Mouse (Mus musculus) midbrain, embryonic 16.5 days (tissue): ENCODE results near the gene Chrdl1. TPM values are rescaled to one million over a fixed set of nuclear protein-coding genes. Genes with fewer than 3 reads are reported as not detected.
A peak's percentile ranks its signal among the peaks of the same experiment; 100 is the strongest.

ENCODE experiments used
- ATAC-seq: fragments of 200-750 bp; cut with Nextera tagmentation; 2 replicates; pipeline ENCODE4 v1.8.0; 2017; ENCODE audit warnings: moderate TSS enrichment
- H3K27ac ChIP-seq: fragments of 300-500 bp; sonication (generic); 2 replicates; pipeline ENCODE4 v1.5.1; 2014; ENCODE audit warnings: mild to moderate bottlenecking, low read length, mixed read lengths
- H3K27me3 ChIP-seq: fragments of 300-500 bp; sonication (generic); 2 replicates; pipeline ENCODE4 v1.6.1; 2014; ENCODE audit warnings: low read depth, low read length, mixed read lengths; ENCODE audit not compliant: control insufficient read depth, insufficient read depth
- H3K36me3 ChIP-seq: fragments of 300-500 bp; sonication (generic); 2 replicates; pipeline ENCODE4 v1.6.1; 2014; ENCODE audit warnings: mild to moderate bottlenecking, low read length, moderate library complexity, mixed read lengths; ENCODE audit not compliant: control insufficient read depth, insufficient read depth
- H3K4me1 ChIP-seq: fragments of 300-500 bp; sonication (generic); 2 replicates; pipeline ENCODE4 v1.6.1; 2014; ENCODE audit warnings: mild to moderate bottlenecking, low read length, mixed read lengths; ENCODE audit not compliant: control insufficient read depth, insufficient read depth
- H3K4me2 ChIP-seq: fragments of 300-500 bp; sonication (generic); 2 replicates; pipeline ENCODE4 v1.6.1; 2014; ENCODE audit warnings: mild to moderate bottlenecking, low read length, mixed read lengths
- H3K4me3 ChIP-seq: fragments of 300-500 bp; sonication (generic); 2 replicates; pipeline ENCODE4 v1.5.1; 2014; ENCODE audit warnings: low read depth, mild to moderate bottlenecking, low read length, moderate library complexity, mixed read lengths
- H3K9ac ChIP-seq: fragments of 300-500 bp; sonication (generic); 2 replicates; pipeline ENCODE4 v1.6.1; 2014; ENCODE audit warnings: low read depth, low read length, mixed read lengths
- H3K9me3 ChIP-seq: fragments of 300-500 bp; sonication (generic); replicated peaks from 2 replicates; pipeline ENCODE4 v1.6.1; 2014; ENCODE audit warnings: mild to moderate bottlenecking, low read length, mixed read lengths; ENCODE audit not compliant: control insufficient read depth, poor library complexity, severe bottlenecking
- WGBS: fragments of 180-500 bp; shearing (Covaris S2); extraction: QIAGEN DNeasy Blood & Tissue Kit; methylation state at CpG from one replicate; pipeline ENCODE4 v1.1.7; 2014; 5-methylcytosine and 5-hydroxymethylcytosine counted together
- polyA plus RNA-seq: library from polyadenylated mRNA; unstranded; fragments of >200 nt; fragmentation: Nextera tagmentation; extraction: Ambion mirVana; gene quantifications from 2 replicates; pipeline ENCODE4 v1.2.1, GENCODE M21; 2015

Gene Chrdl1
- 2.1 and 3.3 TPM in 2 replicates for polyA plus RNA-seq

DNA sequence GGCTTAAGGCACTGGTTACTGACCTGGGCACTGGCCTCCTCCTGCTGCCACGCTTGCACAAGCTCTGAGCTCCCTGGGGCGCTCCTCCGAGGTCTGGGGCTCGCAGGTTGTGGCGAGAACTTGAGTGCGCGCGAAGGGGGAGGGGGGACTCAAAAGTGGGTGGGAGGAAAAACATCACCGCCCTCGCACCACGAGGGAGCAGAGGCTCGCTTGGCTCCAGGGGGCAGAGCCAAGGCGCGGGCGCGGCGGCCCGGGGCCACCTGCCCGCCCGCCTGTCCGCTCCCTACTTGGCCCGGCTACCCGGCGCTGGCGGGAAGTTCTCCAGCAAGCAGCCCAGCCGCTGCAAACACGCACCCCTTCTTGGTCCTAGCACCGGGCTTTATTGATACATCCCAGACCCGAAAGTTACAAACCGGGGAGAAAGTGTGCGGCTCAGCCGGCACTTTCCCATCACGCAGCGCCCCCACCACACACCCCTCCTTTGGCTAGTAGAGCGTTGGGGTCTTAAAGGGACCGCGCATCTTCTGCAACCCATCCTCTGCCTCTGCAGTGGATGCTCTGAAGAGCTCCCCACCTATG lies at the start of gene Chrdl1:
TSS of gene Chrdl1 (minus strand) at position 472 of the 579 bp plus-strand sequence.
- 10% methylated on average over 28 of the region's 37 CpGs for whole genome bisulfite sequencing
- Histone ChIP-seq H3K27me3 (peaks cover 14% of the 10 kb centered on the region), H3K27ac (no peak within 1 kb of the TSS), H3K36me3 (no peaks in the 10 kb centered on the region), H3K4me2 (peak within 1 kb of the TSS; percentile 80), H3K9me3 (no peaks in the 10 kb centered on the region), H3K4me3 (peak within 1 kb of the TSS; percentile 48), H3K4me1 (no peaks in the 10 kb centered on the region), H3K9ac (peak within 1 kb of the TSS; percentile 48; the same call in 1 of the 2 replicates)
- ATAC-seq = peak; percentile 39

DNA sequence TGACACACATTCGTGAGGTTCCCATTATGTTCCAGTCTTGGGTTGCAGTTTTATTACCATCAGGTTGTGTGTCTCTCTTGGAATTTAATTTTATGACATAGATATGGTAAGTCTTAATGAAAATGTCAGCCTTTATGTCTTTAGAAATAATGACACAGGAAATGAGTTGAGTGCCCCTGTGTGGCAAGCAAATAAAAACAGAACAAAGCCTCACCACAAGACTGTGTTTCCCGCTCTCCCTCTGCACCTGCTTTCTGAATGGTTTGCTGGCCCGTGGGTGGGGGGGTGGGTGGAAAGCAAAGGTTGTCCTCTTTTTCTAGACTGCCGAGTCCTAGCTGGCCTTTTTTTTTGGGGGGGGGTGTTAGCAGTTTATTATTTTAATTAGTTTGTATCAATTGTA lies 48.6 kb upstream of the Chrdl1 start:
- no peaks in the 10 kb centered on the region for H3K4me1 ChIP-seq
- H3K27ac ChIP-seq = no peak overlapping the region
- no peak for ATAC-seq
- no peaks in the 10 kb centered on the region for H3K36me3 ChIP-seq
- H3K27me3 ChIP-seq = peaks cover 4% of the 10 kb centered on the region
- no peak overlapping the region for H3K9ac ChIP-seq
- 44% methylated on average over 4 of the region's 4 CpGs for WGBS
- no peaks in the 10 kb centered on the region for H3K9me3 ChIP-seq
- H3K4me2 ChIP-seq = no peak overlapping the region
- no peak overlapping the region for H3K4me3 ChIP-seq

DNA sequence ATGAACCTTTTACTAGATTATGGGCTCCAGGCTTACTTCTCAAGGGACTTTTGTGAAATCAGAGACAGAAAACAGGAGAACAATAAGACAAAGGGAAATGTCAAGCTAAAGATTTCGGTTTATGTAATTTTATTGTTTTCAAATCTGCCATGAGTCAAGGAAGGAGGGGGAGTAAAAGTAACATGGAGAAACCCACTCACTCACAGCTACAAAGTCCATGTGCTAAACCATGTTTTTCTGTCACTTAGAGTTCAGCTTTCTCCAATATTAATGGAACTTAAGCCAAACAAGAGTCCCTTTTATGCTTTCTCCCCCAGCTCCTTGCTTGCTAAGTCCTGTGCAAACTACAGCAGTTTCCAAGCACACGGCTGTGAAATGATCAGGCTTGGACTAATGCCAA lies 10.5 kb upstream of the Chrdl1 start:
- WGBS = 60% methylated on average over 2 of the region's 2 CpGs
- H3K9ac ChIP-seq = no peak overlapping the region
- H3K4me1 ChIP-seq = no peaks in the 10 kb centered on the region
- no peak overlapping the region for H3K4me3 ChIP-seq
- H3K36me3 ChIP-seq = no peaks in the 10 kb centered on the region
- no peak for ATAC-seq
- no peak overlapping the region for H3K4me2 ChIP-seq
- H3K27ac ChIP-seq = no peak overlapping the region
- H3K27me3 ChIP-seq = no peaks in the 10 kb centered on the region
- no peaks in the 10 kb centered on the region for H3K9me3 ChIP-seq

DNA sequence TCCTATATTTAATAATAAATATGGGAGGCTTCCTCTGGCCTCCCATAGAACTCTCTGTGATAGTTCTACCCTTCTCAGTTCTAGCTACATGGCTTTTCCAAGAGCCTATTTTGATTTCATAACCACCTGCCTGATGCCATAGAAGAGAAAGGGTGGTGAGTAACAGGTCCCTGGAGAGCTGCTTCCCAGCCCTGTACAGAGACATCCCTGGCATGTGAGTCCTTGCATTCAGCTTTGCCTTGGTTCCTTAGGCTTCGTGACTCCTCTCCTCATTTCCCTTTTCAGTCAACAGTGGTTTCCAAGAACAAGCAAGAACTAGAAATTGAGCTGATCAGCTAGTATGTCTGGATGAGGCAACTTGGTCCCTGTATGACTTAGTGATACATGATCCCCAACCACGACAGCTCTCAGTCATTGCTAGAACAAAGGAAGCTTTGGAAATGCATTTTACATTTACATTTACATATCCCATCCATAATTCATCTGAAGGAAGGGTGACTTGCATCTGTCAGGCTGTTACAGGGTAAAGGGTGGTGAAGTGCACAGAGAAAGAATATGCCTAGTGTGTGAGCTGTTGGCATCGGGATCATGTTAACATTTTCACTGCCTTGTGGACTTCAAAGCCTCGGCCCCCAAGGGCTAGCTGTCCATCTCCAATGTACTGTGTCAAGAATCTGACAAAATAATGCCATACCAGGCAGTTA lies 27.7 kb downstream of the Chrdl1 start:
- no peak overlapping the region for H3K4me2 ChIP-seq
- WGBS = 51% methylated on average over 4 of the region's 4 CpGs
- H3K36me3 ChIP-seq = no peaks in the 10 kb centered on the region
- no peak overlapping the region for H3K9ac ChIP-seq
- H3K4me1 ChIP-seq = no peaks in the 10 kb centered on the region
- H3K27ac ChIP-seq = no peak overlapping the region
- H3K27me3 ChIP-seq = no peaks in the 10 kb centered on the region
- no peaks in the 10 kb centered on the region for H3K9me3 ChIP-seq
- ATAC-seq = peak; percentile 48
- H3K4me3 ChIP-seq = no peak overlapping the region

DNA sequence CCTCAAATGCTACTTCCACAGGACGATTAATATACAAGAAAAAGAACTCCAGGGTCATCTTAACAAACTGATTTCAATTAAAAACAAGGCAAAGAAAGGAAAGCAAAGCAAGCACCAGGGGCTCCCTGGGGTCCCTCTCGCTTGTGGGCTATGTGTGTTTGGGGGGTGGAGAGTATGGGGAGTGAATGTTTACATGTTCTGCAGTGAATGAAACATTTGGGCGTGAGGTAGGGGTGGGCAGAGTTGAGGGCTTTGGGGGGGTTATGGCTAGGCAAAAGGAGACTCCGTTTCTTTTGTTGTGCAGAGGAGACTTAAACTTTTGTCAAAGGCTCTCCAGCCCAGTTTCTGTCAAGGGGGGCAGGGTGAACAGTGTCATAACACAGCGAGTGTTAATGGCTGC lies 46.8 kb downstream of the Chrdl1 start:
- Histone ChIP-seq H3K36me3 (no peaks in the 10 kb centered on the region), H3K27me3 (peaks cover 10% of the 10 kb centered on the region), H3K9ac (no peak overlapping the region), H3K4me2 (no peak overlapping the region), H3K9me3 (no peaks in the 10 kb centered on the region), H3K4me3 (no peak overlapping the region), H3K27ac (no peak overlapping the region), H3K4me1 (no peaks in the 10 kb centered on the region)
- ATAC-seq = no peak
- WGBS = 26% methylated on average over 5 of the region's 5 CpGs

DNA sequence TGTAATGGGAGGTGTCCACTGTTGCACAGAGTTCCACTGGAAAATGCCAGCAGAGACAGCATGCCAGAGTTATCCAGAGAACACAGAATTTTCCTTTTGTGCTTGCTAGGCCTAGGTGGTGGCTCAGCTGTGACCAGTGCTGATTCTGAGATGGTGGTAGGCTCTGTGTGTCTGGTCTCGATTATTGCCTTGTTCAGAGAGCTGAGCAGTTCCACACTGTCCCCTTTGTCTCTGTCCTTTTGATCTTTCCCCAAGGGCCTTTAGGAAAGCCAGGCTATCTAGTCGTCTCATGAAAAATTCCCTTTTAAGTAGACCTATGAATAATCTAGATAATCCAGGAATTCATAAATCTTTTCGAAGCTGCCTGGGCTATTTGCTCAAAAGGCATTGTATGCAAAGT lies 47.3 kb downstream of the Chrdl1 start:
- no peak; the same call in 1 of the 2 replicates for ATAC-seq
- H3K9ac ChIP-seq = no peak overlapping the region
- H3K9me3 ChIP-seq = no peaks in the 10 kb centered on the region
- WGBS = 28% methylated on average over 3 of the region's 3 CpGs
- H3K4me1 ChIP-seq = no peaks in the 10 kb centered on the region
- no peaks in the 10 kb centered on the region for H3K36me3 ChIP-seq
- no peak overlapping the region for H3K4me3 ChIP-seq
- H3K27ac ChIP-seq = no peak overlapping the region
- no peak overlapping the region for H3K4me2 ChIP-seq
- peaks cover 10% of the 10 kb centered on the region for H3K27me3 ChIP-seq

DNA sequence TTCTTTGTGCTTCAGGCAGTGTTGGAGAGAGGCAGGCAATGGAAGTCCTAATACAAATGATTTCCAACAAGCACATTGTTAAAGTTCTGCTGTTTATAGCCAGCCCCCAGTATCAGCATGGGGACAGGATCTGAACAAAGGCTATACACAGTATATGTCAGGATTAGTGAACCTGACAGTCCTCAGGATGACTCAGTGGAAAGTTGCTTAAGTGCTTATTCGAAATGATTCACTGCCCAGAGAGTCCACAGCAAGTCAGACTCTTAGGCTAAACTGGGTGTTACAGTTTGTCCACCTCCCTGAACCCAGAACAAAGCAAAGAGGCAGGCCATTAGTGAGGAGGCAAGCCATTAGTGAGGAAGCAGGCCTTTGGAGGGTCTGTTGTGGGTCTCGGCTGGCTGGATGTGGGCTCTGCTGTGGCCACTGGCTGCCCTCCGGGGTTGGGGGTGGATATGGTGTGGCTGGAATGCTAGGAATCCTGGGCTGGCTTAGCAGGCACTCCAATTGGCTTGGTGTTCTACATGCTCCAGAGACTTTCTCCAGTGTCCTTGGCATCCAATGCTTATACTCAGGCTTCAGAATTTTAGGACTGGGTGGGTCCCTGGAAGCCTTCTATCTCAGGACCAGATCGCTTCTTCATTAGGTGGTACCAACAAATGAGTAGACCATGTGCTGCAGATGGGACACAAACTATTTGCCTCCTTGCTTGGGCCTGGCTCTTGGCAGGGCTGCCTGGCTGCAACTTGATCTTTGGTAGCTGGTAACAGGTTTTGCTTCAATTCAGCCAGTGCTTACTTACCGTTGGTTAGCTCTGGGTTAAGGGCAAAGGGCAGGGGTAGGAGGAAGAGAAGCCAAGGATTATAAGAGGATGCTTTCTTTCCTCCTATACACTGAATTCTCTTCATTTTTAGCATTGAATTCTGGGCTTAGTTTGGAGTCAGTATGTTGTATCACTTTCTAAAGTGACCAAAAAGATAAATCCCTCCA lies 49.3 kb downstream of the Chrdl1 start:
- ATAC-seq = no peak
- Histone ChIP-seq H3K27me3 (peaks cover 5% of the 10 kb centered on the region), H3K27ac (no peak overlapping the region), H3K4me1 (no peaks in the 10 kb centered on the region), H3K36me3 (no peaks in the 10 kb centered on the region), H3K9ac (no peak overlapping the region), H3K9me3 (no peaks in the 10 kb centered on the region), H3K4me2 (no peak overlapping the region), H3K4me3 (no peak overlapping the region)
- WGBS = 56% methylated on average over 5 of the region's 5 CpGs

DNA sequence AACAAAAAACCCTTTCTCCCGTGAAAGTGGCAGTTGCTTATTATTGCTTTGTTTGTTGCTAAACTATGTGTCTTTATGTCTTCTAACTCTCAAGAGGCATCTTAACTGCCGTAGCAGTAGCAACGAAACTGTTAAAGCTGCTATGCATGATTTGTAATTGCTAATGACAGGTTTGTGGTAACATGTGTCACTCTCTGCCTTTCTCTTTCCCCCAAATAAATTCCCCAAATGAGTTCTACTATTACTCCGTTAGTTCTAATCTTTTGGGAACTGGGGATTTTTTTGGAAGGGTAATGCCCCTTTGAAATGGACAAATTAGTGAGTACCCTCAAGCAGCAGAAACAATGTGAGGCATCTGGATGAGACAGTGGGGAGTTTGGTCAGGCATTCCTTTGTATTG lies 55.9 kb downstream of the Chrdl1 start:
- Histone ChIP-seq H3K9me3 (no peaks in the 10 kb centered on the region), H3K36me3 (no peaks in the 10 kb centered on the region), H3K9ac (no peak overlapping the region), H3K27ac (no peak overlapping the region), H3K4me1 (0 out of 2 replicates have a peak, but pooled peaks cover 5% of the 10 kb centered on the region), H3K4me3 (no peak overlapping the region), H3K4me2 (no peak overlapping the region), H3K27me3 (peaks cover 5% of the 10 kb centered on the region)
- WGBS = 37% methylated on average over 4 of the region's 4 CpGs
- no peak for ATAC-seq
